Mouse (Mus musculus) CD4-positive naive resting alpha-beta T cell, adult 57 days (primary cell): ENCODE data around the gene Gm5244. TPM values are rescaled to one million over a fixed set of nuclear protein-coding genes. Genes with fewer than 3 reads are reported as not detected.

ENCODE experiments used
- total RNA-seq: library from RNA; stranded (reverse); gene quantifications from one replicate; pipeline ENCODE4 v1.2.4, GENCODE M21; 2023

Gm5244 gene
- 1.1 TPM for total RNA-seq

DNA sequence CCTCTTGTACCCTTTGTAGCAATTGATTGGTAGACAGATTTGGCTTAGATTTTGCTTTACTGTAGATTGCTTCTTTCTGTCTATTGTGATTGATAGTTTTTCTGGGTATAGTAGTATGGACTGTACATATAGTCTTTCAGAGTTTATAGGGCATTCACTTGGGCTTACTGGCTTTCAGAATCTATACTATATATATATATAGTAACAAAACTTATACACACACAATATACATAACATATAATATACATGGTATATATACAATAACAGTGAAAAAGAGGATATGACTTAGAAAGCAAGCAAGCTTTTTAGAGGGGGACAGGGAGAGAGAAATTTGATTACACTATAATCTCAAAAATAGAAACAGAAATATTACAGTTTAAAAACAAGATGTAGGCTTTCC, at the start of gene Gm5244:
Gm5244 (plus strand) TSS at position 301 of the 400 bp plus-strand sequence.

DNA sequence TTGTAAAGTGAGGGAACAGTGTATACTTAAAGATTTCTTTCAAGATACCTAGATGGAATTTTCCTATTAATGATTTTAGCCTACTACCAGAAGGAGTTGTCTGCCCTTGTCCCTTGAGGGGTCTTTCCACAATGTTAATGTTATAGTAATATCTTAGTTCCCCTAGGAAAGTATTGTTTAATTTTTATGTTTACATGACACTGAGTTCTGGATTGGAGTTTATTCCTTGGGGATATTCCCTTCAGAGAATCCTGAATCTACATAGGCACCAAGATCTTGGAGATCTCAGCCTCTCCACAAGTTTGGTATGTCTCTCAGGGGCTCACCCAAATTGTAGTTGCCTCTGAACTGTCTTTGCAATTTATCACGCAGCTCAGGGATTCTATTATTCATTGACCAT, 10.5 kb downstream of the Gm5244 start, which contains the start of gene Olfr1444:
Olfr1444 (plus strand) TSS at position 301 of the 400 bp plus-strand sequence.

GRCm38 (mm10) chr19:12883555-12883954, 37.1 kb downstream of the Gm5244 start, which contains the start of gene Olfr1445:
Olfr1445 (plus strand) TSS chr19:12883855.

DNA sequence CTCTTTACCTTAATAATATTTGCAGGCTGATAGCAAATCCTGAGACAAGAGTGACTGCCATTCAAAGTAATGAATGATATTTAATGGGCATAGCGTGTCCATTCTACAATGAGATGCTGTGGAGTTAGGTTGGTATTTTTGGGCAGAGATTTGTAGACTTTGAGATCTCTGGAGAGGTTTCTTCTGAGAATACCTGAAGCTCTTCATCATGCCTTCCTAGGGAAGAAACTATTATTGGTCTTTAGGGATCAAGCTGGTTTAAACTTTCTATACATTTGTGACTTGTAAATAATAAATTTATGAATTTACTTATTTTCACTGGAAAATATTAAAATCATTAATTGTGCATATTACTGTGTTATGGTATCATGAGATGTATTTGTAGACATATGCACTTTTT, 46.9 kb downstream of the Gm5244 start, which contains the start of gene Olfr1446:
Olfr1446 (minus strand) TSS at position 101 of the 400 bp plus-strand sequence.

Other genes starting within 250 kb of the Gm5244 start
- gene Gm4952, start 246.7 kb upstream of the Gm5244 start, total RNA-seq = not detected
- gene Glyat, start 213.4 kb upstream of the Gm5244 start, total RNA-seq = not detected
- gene Olfr1442, start 176.2 kb upstream of the Gm5244 start, total RNA-seq = not detected
- not detected for gene Olfr1443, start 168.6 kb upstream of the Gm5244 start, total RNA-seq
- not detected for gene Keg1, start 150.9 kb upstream of the Gm5244 start, total RNA-seq
- 4.2 TPM for gene Cntf, start 81.0 kb upstream of the Gm5244 start, total RNA-seq
- gene Zfp91, start 50.6 kb upstream of the Gm5244 start, total RNA-seq = 71.0 TPM
- gene Lpxn, start 50.5 kb upstream of the Gm5244 start, total RNA-seq = 23.8 TPM
- gene Olfr1444, start 10.6 kb downstream of the Gm5244 start, total RNA-seq = 0.71 TPM
- gene Olfr1445, start 37.2 kb downstream of the Gm5244 start, total RNA-seq = not detected
- gene Olfr1446, start 46.8 kb downstream of the Gm5244 start, total RNA-seq = not detected
- gene Olfr1447, start 57.1 kb downstream of the Gm5244 start, total RNA-seq = not detected
- not detected for gene Olfr1448, start 77.7 kb downstream of the Gm5244 start, total RNA-seq
- not detected for gene Olfr1449, start 84.2 kb downstream of the Gm5244 start, total RNA-seq
- gene Olfr1450, start 103.6 kb downstream of the Gm5244 start, total RNA-seq = not detected
- gene Olfr1451, start 148.3 kb downstream of the Gm5244 start, total RNA-seq = not detected
- gene Olfr1453, start 181.6 kb downstream of the Gm5244 start, total RNA-seq = not detected
- not detected for gene Olfr1454, start 213.9 kb downstream of the Gm5244 start, total RNA-seq